In genomic region chr2:38533767-38534166, GRCm38 (mm10) we compare ENCODE assay signal across 9 mouse cellular contexts. TPM values are rescaled to one million over a fixed set of nuclear protein-coding genes. Genes with fewer than 3 reads are reported as not detected.
A peak's percentile ranks its signal among the peaks of the same experiment; 100 is the strongest.
DNase-seq lines count a peak whose midpoint lies in the region; ATAC-seq lines count a peak whose summit lies in the region.
"Had no signal": no experiment of that assay in that cellular context is flagged by ENCODE, and none has a peak within 500 bp of the region (broad histone marks: within the 10 kb centered on the region; RNA-seq: fewer than 3 reads in every experiment).

No protein-coding gene starts in this region.

- no peaks in the 10 kb centered on the region for H3K9me3 ChIP-seq in heart, embryonic 16.5 days (replicated peaks; ENCODE audit: control insufficient read depth, low read length)
- H3K9me3 ChIP-seq in liver, embryonic 13.5 days (replicated peaks), result no peaks in the 10 kb centered on the region
- no peaks in the 10 kb centered on the region for H3K9me3 ChIP-seq in neural tube, embryonic 15.5 days (replicated peaks)

- H3K36me3 ChIP-seq in heart, embryonic 16.5 days (ENCODE audit: control insufficient read depth, insufficient read depth), result no peaks in the 10 kb centered on the region
- H3K36me3 ChIP-seq in liver, embryonic 13.5 days, result no peaks in the 10 kb centered on the region
- no peaks in the 10 kb centered on the region for H3K36me3 ChIP-seq in neural tube, embryonic 15.5 days

- no peak for ATAC-seq in heart, embryonic 16.5 days (replicated peaks; ENCODE audit: extremely low read depth, insufficient read depth, low FRiP score)
- ATAC-seq in liver, embryonic 13.5 days (ENCODE audit: low read depth), result no peak
- no peak for ATAC-seq in neural tube, embryonic 15.5 days (ENCODE audit: low FRiP score)

- DNase-seq in kidney, adult 18-20 months, result peak; percentile 24
- no peak for DNase-seq in kidney, postnatal 4 days
- no peak for DNase-seq in liver, embryonic 13.5 days
- no peak for DNase-seq in thymus, postnatal 25 days
- DNase-seq in cerebellum, postnatal 14 days, result no peak
- DNase-seq: cerebellum, adult 2 months had no signal

- H3K4me2 ChIP-seq in heart, embryonic 16.5 days (ENCODE audit: low read depth, low read length), result peak overlapping the region; percentile 17; the same call in 1 of the 2 replicates
- peak overlapping the region; percentile 75 for H3K4me2 ChIP-seq in liver, embryonic 13.5 days
- no peak overlapping the region for H3K4me2 ChIP-seq in neural tube, embryonic 15.5 days

- H3K27ac ChIP-seq in brown adipose tissue, adult 24 weeks (replicated peaks; ENCODE audit: low read depth, low read length), result peak overlapping the region; percentile 48
- peak overlapping the region; percentile 62 for H3K27ac ChIP-seq in heart, embryonic 16.5 days (ENCODE audit: low read length)
- peak overlapping the region; percentile 90 for H3K27ac ChIP-seq in liver, embryonic 13.5 days
- H3K27ac ChIP-seq in neural tube, embryonic 15.5 days (replicated peaks), result no peak overlapping the region

- WGBS in heart, embryonic 16.5 days, result 30% methylated on average over 6 of the region's 6 CpGs
- 22% methylated on average over 6 of the region's 6 CpGs for WGBS in liver, embryonic 13.5 days (ENCODE audit: insufficient replicate concordance)
- 69% methylated on average over 6 of the region's 6 CpGs for WGBS in neural tube, embryonic 15.5 days

- H3K9ac ChIP-seq in heart, embryonic 16.5 days (ENCODE audit: low read length), result peak overlapping the region; percentile 42; the same call in 1 of the 2 replicates
- H3K9ac ChIP-seq in liver, embryonic 13.5 days, result peak overlapping the region; percentile 69
- H3K9ac ChIP-seq in neural tube, embryonic 15.5 days (replicated peaks), result no peak overlapping the region

- H3K4me3 ChIP-seq in brown adipose tissue, adult 24 weeks (ENCODE audit: insufficient read depth, low read depth, low read length), result no peak overlapping the region
- no peak overlapping the region for H3K4me3 ChIP-seq in heart, embryonic 16.5 days (ENCODE audit: low read length)
- H3K4me3 ChIP-seq in liver, embryonic 13.5 days (replicated peaks), result no peak overlapping the region
- H3K4me3 ChIP-seq in neural tube, embryonic 15.5 days (replicated peaks), result no peak overlapping the region

- H3K27me3 ChIP-seq in heart, embryonic 16.5 days (ENCODE audit: control insufficient read depth, insufficient read depth, low read length), result no peaks in the 10 kb centered on the region
- H3K27me3 ChIP-seq in liver, embryonic 13.5 days, result no peaks in the 10 kb centered on the region
- no peaks in the 10 kb centered on the region for H3K27me3 ChIP-seq in neural tube, embryonic 15.5 days (replicated peaks)

- H3K4me1 ChIP-seq in brown adipose tissue, adult 24 weeks (ENCODE audit: control insufficient read depth, insufficient read depth, insufficient read length, low read length), result peaks cover 46% of the 10 kb centered on the region
- H3K4me1 ChIP-seq in heart, embryonic 16.5 days (ENCODE audit: control insufficient read depth, insufficient read depth, low read length), result peaks cover 79% of the 10 kb centered on the region
- H3K4me1 ChIP-seq in liver, embryonic 13.5 days (replicated peaks), result peaks cover 96% of the 10 kb centered on the region
- H3K4me1 ChIP-seq in neural tube, embryonic 15.5 days, result peaks cover 55% of the 10 kb centered on the region

RNA-seq across cellular contexts. Expression of gene Nek6, which starts 22.3 kb away (rescaled TPM):
- 8.5 and 15.7 TPM in 2 replicates for polyA plus RNA-seq in brown adipose tissue, adult 24 weeks (2012; ENCODE audit: insufficient read depth, insufficient read length, missing spikeins)
- polyA plus RNA-seq in heart, embryonic 16.5 days (2015; fragmentation: Nextera tagmentation; extraction: Ambion mirVana), result 66.2 and 67.9 TPM in 2 replicates
- 29.9 and 38.3 TPM in 2 replicates for polyA plus RNA-seq in liver, embryonic 13.5 days (2015; fragmentation: Nextera tagmentation; extraction: Ambion mirVana)
- polyA plus RNA-seq in neural tube, embryonic 15.5 days (2015; fragmentation: Nextera tagmentation; extraction: Ambion mirVana), result 51.0 and 57.5 TPM in 2 replicates
